Mouse (Mus musculus): ENCODE results near the gene Ngef.
"Not testable (repeated sequence)": the region's sequence is repeated elsewhere in the genome, so short reads cannot be mapped to it uniquely, and the experiment has no call there.

Ngef gene

DNA sequence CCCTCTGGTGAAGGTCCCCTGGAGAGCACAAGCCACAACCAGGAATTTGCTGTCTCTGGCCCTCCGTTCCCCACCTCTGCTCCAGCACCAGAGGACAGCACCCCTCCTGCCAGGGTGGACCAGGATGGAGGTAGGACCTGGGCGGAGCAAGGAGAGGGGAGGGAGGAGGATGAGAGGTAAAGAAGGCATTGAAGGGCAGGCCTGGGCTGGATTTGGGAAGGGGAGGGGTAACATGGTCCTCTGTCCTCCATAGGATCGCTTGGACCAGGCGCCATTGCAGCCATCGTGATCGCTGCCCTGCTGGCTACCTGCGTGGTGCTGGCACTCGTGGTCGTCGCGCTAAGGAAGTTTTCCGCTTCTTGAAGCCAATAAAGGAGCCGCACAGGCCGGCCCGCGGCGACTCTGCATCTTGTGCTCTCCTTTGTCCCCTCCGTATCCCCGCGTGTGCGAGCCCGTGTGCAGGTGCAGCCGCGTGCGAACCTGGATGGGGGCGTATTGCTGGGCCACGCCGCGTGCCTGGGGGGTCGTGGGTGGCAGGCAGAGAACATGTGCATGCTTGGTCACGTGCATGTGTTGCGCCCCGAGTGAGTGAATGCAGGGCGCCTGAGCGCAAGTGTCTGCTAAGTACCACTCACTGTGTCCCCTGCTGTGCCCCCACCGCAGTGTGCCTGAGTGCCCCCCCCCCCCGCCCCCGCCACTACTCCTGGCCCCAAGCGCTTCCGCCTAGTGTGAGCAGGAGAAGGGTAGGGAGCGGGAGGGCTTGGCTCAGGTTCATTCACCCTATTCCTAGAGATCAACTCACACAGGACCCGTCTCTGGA is 98.4 kb downstream of the Ngef start:
- no peak for DNase-seq (ENCODE audit: low spot score in 2 of 2)

DNA sequence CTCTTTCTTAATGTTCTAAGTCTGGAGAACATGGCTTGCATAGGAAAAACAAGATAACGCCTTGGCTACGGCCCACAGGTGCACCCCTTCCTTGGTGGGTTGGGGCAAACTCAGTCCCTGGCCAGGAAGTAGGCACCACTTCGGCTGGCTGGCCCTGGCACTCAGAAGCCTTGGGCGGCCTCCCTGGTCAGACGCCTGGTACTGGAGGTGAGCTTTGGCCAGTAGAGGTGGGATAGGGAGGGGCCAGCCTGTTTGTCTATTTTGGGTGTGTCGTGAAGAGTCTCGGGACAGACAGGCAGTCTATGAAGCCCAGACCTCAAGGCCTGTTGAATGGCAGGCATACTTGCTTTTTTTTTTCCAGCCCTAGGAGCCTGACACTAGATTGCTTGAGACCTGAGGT is 101.1 kb downstream of the Ngef start:
- no peak for DNase-seq (ENCODE audit: low spot score in 2 of 2)

DNA sequence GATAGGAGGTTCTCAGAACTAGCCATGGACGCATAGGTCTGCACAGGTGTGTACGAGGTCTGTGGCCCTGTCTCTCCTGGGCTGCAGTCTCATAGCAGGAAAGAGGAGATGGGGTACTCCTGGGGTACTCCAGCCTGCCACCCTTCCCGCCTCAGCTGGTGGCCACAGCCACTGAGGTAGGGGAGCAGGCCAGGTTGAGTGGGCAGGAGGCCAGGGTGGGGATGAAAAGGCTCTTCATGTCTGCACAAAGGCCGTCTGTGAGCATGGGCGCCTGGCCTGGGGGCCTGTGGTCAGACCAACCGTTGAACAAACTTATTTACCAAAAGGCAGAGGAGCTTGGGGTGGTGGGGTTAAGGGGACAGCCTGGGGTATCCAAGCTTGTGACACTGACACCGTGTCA is 101.8 kb downstream of the Ngef start:
- no peak for DNase-seq (ENCODE audit: low spot score in 2 of 2)

DNA sequence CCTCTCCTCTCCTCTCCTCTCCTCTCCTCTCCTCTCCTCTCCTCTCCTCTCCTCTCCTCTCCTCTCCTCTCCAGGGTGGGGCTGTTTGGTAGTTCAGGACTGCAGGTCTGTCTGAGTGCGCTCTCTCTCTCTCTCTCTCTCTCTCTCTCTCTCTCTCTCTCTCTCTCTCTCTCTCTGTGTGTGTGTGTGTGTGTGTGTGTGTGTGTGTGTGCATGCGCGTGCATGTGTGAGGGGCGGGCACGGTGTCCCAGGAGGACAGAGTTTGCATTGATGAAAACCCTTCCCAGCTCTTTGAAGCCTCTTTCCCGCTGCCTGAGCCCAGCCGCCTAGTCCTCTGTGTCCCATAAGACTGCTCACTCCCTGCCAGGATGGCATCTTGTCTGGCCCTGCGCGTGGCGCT is 103.7 kb downstream of the Ngef start, which contains the start of gene Snorc:
Gene Snorc (plus strand): TSS at position 301 of the 400 bp plus-strand sequence.
- not testable (repeated sequence) for DNase-seq (ENCODE audit: low spot score in 2 of 2)

DNA sequence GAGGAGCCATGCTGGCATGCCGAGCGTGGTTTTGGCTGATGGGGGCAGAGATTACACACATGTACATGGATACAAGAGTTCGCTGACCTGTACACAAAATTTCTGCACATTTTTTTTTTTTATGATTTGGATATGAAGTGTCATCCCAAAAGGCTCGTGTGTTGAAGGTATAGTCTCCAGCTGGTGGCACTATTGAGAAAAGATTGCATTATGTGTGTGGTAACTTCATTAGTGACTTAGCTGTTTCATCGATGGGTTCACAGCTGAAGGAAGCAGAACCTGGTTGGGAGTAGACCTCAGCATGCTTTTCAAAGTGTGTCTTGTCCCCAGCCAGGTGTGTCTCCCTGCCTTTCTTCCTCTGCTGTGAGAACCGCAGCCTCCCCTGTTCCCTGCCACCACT is 105.3 kb downstream of the Ngef start:
- DNase-seq (ENCODE audit: low spot score in 2 of 2): no peak

DNA sequence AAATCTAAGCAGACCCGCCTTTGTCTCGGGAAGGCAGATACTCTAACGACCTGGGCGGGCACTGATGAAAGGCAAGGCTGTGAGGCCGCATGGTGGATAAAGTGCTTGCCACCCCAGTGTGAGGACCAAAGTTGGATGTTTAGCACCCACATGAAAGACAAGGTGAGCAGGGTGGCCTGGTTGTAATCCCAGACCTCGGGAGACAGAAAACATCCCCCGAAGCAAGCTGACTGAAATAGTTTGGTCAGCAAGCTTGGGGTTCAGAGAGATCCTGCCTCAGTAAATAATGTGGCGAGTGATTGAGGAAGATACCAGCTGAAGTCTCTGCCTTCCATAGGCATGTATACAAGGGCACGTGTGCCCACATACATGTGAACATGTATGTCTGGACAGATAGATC is 106.2 kb downstream of the Ngef start:
- no peak for DNase-seq (ENCODE audit: low spot score in 2 of 2)

DNA sequence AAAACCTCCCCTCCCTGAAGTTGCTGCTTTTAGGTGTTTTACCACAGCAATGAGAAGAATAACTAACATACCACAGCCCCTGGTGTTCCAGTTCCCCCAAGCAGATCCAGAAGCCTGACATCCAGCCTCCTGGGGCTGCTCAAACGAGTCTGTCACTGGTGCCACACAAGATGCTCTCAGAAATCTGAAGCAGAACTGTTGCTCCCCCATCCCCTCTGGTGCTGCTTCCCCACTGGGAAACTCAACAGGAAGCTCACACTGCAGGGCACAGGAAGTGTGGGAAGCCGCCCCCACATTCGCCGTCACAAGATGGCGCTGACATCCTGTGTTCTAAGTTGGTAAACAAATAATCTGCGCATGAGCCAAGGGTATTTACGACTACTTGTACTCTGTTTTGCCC is 113.8 kb downstream of the Ngef start:
- DNase-seq (ENCODE audit: low spot score in 2 of 2): not testable (repeated sequence)

DNA sequence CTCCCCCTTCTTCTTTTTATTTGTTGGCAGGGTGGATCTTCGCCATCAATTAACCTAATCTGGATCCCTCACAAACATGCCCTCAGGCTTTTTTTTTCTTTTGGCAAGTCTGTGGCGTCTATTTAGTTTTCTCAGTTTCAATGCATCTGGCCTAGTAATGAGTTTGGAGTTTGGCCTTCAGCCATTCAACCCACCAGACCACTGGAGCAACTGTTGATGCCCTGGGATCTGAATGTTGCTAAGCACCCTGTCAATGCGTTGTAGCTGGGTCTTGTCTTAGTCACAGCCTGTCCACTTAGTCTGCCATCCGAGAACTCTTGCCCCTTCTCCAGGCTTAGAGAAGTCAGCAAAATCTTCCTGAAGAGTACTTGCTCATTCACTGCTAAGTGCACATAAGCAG is 115.6 kb downstream of the Ngef start:
- no peak for DNase-seq (ENCODE audit: low spot score in 2 of 2)

DNA sequence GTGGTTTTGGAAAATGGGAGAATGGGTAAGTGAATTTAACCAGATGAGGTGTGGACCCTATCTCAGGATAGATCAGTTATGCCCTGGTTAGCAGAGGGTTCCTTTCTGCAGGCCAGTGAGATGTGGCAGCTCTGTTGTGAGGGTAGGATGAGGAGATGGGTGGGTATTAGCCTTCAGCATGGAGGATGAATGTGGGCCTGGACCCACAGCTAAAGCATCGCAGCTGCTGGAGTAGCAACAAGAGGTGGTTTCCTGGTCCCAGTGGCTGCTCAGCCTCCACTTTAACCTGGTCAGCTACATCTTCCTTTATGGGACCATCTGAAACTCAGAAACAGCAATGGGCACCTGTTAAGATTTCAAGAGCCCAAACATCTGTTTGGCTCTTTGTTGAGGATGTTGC is 117.2 kb downstream of the Ngef start:
- DNase-seq (ENCODE audit: low spot score in 2 of 2): no peak

DNA sequence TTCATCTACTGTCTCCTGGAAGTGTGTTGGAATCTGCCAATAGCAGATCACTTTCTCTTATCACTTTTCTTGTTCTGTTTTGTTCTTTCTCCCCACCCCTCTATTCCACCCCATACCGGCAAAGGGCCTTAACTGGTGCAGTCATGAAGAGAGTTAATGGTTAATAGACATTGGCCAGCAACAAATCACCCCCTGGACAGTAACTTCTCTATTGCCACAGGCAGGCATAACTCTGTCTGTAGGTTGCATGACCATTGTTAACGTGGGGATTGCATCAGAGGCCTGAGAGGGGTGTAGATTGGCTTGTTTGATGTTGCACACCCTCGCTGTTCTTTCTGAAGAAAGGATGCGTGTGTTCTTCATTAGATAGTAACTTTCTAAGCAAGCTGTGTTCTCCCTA is 124.2 kb downstream of the Ngef start:
- no peak for DNase-seq (ENCODE audit: low spot score in 2 of 2)

DNA sequence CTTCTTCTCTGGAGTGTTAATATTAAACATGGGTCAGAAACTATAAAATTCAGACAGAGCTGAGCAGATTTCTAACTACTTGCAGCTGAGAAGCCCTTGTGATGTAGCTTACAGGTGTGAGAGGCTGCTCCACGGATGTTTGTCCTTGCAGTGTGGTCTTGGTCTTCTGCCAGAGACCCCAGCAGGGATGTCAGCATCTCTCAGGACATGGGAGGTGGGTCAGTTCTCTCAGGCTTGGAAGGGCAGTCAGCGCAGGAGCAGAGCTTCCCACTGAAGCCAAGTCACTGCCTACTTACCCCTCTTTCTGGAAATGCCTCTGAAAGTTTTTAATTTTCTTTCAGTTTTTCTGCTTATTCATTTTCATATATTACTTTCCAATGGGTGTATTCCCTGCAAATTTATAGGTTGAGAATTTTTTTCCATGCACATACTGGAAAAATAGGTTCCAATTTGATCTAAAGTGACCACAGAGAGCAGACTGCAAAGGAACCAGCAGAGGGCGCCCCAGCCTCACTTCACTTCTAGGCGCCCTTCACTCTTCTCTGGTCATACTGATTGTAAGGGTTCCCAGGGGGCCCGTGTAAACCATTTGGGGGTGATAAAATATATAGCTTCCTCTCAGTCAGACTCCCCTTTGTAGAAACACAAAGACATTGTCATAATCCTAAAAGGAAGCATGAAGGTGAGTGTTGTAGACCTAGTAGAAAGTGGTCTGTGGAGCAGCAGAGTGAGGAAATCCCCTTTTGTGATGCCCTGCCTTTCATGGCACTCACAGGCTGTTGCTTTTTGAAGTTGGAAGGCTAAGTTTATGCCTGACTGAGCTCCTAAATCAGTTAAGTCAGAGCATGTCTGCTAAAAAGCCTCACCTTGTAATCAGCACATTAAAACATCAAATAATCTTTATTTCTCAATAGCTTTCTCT is 126.2 kb downstream of the Ngef start:
- DNase-seq (ENCODE audit: low spot score in 2 of 2): peak; percentile 28 to 37

DNA sequence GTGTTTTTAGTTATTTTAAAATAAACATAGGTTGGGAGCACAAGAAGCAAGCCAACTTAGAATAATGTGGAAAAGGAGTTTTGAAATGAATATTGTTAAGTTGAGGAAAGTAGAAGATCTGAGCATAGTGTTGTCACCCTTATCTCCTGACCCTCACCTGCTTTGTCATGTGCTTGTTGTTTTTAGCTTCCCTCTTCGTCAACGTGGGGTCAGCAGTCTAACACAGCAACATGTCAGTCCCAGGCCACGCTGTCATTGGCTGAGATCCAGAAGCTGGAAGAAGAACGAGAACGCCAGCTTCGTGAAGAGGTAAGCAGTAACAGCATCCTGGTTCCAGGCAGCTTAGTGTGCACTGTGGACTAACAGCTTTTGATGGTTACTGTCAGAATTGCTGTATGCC is 137.1 kb downstream of the Ngef start:
- DNase-seq (ENCODE audit: low spot score in 2 of 2): no peak

DNA sequence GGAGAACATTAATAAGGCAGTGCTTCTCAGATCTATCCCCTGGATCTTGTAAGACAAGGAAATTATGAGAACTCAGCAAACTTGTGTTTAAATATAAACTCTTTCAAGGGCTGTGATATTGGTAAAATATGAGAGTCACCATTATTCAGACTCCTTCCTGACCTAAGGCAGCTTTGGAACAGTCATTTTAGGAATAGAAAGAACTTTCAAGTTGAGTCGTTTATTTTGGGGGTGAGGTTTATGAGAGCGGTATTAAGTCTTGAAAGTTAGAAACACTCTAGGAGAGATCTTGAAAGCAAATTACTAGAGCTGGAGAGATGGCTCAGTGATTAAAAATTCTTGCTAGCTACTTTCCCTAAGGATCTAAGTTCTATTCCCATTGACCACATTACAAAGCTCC is 138.5 kb downstream of the Ngef start:
- DNase-seq (ENCODE audit: low spot score in 2 of 2): no peak
